Mouse (Mus musculus) naive thymus-derived CD4-positive, alpha-beta T cell, adult 2 months (primary cell): ENCODE measurements around the gene Cct5.

ENCODE experiments used
- DNase-seq: peaks from one replicate; pipeline ENCODE4 v3.0.0-alpha.2; 2011; ENCODE audit warnings: low read depth

The Cct5 gene

GRCm38 (mm10) chr15:31563577-31564546 lies 37.7 kb downstream of the Cct5 start:
- no peak for DNase-seq

GRCm38 (mm10) chr15:31562847-31563246 lies 38.8 kb downstream of the Cct5 start:
- no peak for DNase-seq

GRCm38 (mm10) chr15:31561976-31562375 lies 39.6 kb downstream of the Cct5 start:
- no peak for DNase-seq

- DNase-seq = no peak
Observed at GRCm38 (mm10) chr15:31561390-31561789, 40.2 kb downstream of the Cct5 start.

DNA sequence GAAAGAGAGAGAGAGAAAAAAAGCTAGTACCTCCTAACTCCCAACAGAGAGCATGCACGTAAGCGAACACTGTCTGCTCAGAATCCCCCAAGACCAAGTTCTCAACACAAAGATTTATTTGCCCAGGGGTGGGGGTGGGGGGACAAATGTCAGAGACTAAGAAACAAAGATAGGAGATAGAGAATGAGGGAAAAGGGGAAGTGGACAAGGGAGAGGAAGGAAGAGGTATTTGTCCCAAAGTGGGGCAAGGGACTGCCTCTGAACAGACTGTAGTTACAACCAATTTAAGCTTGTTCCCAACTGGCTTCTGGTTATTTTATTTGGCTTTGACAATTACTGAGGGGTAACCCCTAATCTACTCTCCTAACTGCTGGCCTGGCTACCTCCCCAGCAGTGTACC lies 46.7 kb downstream of the Cct5 start:
- no peak for DNase-seq

GRCm38 (mm10) chr15:31550381-31550780 lies 51.2 kb downstream of the Cct5 start:
- DNase-seq = no peak

GRCm38 (mm10) chr15:31547421-31547820 lies 54.2 kb downstream of the Cct5 start:
- DNase-seq = no peak

DNA sequence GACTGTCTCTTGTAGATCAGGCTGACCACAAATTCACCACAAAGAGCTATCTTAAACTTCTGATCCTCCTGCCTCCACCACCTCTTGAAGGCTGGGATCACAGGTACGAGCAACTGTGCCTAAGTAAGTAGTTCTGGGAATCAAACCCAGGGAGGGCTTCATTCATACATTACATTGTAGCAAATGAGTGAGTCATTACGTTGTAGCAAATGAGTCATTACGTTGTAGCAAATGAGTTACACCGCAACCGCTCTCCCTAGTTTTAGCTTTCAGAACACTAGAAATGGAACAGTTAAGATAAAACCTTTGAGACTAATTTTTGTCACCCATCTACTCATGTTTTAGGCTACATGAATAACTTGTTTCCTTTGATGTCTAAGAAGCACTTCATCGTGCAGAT lies 55.3 kb downstream of the Cct5 start:
- no peak for DNase-seq

DNA sequence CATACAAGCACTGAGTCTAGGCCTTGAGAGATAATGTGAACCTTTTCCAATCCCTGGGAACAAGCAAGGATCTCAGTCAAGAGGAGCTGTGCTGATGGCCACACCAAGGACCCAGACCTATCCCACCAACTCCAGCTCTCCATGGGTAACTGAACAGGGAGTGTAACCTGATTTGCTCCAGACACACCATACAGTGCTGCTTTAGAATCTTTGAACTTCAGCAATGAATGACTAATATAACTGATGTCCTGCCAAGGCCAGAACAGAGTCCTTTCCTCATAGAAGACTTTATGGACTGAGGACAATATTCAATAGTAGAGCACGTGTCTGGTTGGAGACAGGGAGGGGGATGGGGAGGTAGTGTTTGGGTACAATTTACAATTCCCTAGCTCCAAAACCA lies 56.5 kb downstream of the Cct5 start:
- no peak for DNase-seq

- no peak for DNase-seq
Observed at GRCm38 (mm10) chr15:31543246-31543645, 58.4 kb downstream of the Cct5 start.

GRCm38 (mm10) chr15:31542013-31542958 lies 59.3 kb downstream of the Cct5 start:
- no peak for DNase-seq
